Mouse (Mus musculus) hindbrain, embryonic 16.5 days (tissue): ENCODE measurements at regions not wholly inside any gene's neighbourhood (a gene's known extent, or its start where the extent isn't known, plus 50 kb on each side); places are given as distances from the start of the nearest gene placed in this dataset.

Experiments
- ATAC-seq: fragments of 200-750 bp; cut with Nextera tagmentation; 2 replicates; pipeline ENCODE4 v1.8.0; 2017; ENCODE audit warnings: moderate TSS enrichment, moderate library complexity
- H3K27ac ChIP-seq: fragments of 300-500 bp; sonication (generic); 2 replicates; pipeline ENCODE4 v1.5.1; 2014; ENCODE audit warnings: low read depth, mild to moderate bottlenecking, control low read depth, low read length, moderate library complexity
- H3K27me3 ChIP-seq: fragments of 300-500 bp; sonication (generic); replicated peaks from 2 replicates; pipeline ENCODE4 v1.6.1; 2014; ENCODE audit warnings: low read length; ENCODE audit not compliant: control insufficient read depth, insufficient read depth
- H3K36me3 ChIP-seq: fragments of 300-500 bp; sonication (generic); 2 replicates; pipeline ENCODE4 v1.6.1; 2014; ENCODE audit warnings: mild to moderate bottlenecking, low read length, moderate library complexity, mixed read lengths; ENCODE audit not compliant: control insufficient read depth, insufficient read depth
- H3K4me1 ChIP-seq: fragments of 300-500 bp; sonication (generic); 2 replicates; pipeline ENCODE4 v1.6.1; 2014; ENCODE audit warnings: low read depth, low read length; ENCODE audit not compliant: control insufficient read depth, insufficient read depth
- H3K4me2 ChIP-seq: fragments of 300-500 bp; sonication (generic); 2 replicates; pipeline ENCODE4 v1.6.1; 2014; ENCODE audit warnings: mild to moderate bottlenecking, low read length, control low read depth, moderate library complexity
- H3K4me3 ChIP-seq: fragments of 300-500 bp; sonication (generic); 2 replicates; pipeline ENCODE4 v1.5.1; 2014; ENCODE audit warnings: mild to moderate bottlenecking, low read length, control low read depth, moderate library complexity
- H3K9ac ChIP-seq: fragments of 300-500 bp; sonication (generic); 2 replicates; pipeline ENCODE4 v1.6.1; 2014; ENCODE audit warnings: low read depth, mild to moderate bottlenecking, control low read depth, low read length, moderate library complexity
- H3K9me3 ChIP-seq: fragments of 300-500 bp; sonication (generic); 2 replicates; pipeline ENCODE4 v1.6.1; 2014; ENCODE audit warnings: mild to moderate bottlenecking, low read length, moderate library complexity; ENCODE audit not compliant: control insufficient read depth
- WGBS: fragments of 180-500 bp; shearing (Covaris S2); extraction: QIAGEN DNeasy Blood & Tissue Kit; methylation state at CpG from one replicate; pipeline ENCODE4 v1.1.7; 2014; 5-methylcytosine and 5-hydroxymethylcytosine counted together

- Histone ChIP-seq H3K27ac (no peak overlapping the region; the same call in 1 of the 2 replicates), H3K9me3 (no peaks in the 10 kb centered on the region), H3K27me3 (no peaks in the 10 kb centered on the region), H3K4me3 (no peak overlapping the region), H3K4me2 (no peak overlapping the region), H3K9ac (no peak overlapping the region), H3K36me3 (no peaks in the 10 kb centered on the region), H3K4me1 (no peaks in the 10 kb centered on the region; the same call in 1 of the 2 replicates)
- ATAC-seq, result peak; percentile 87
- WGBS, result 25% methylated on average over 2 of the region's 2 CpGs
Measured at GRCm38 (mm10) chr10:91384372-91384771, 203.3 kb upstream of the Tmpo start.

- H3K9ac ChIP-seq, result no peak overlapping the region
- H3K9me3 ChIP-seq, result no peaks in the 10 kb centered on the region
- H3K36me3 ChIP-seq, result no peaks in the 10 kb centered on the region
- H3K4me3 ChIP-seq, result no peak overlapping the region
- H3K4me2 ChIP-seq, result no peak overlapping the region
- no peaks in the 10 kb centered on the region for H3K27me3 ChIP-seq
- 93% methylated on average over 3 of the region's 3 CpGs for WGBS
- H3K27ac ChIP-seq, result no peak overlapping the region
- no peaks in the 10 kb centered on the region for H3K4me1 ChIP-seq
- ATAC-seq, result no peak
Measured at GRCm38 (mm10) chr10:91376683-91377082, 195.6 kb upstream of the Tmpo start.

- Histone ChIP-seq H3K9ac (no peak overlapping the region), H3K4me3 (no peak overlapping the region), H3K27me3 (no peaks in the 10 kb centered on the region), H3K9me3 (no peaks in the 10 kb centered on the region), H3K27ac (no peak overlapping the region), H3K4me2 (no peak overlapping the region), H3K4me1 (no peaks in the 10 kb centered on the region), H3K36me3 (no peaks in the 10 kb centered on the region)
- ATAC-seq, result no peak
- 81% methylated on average over 1 of the region's 1 CpGs for WGBS
Measured at GRCm38 (mm10) chr10:91367488-91367887, 186.4 kb upstream of the Tmpo start.

- Histone ChIP-seq H3K9me3 (no peaks in the 10 kb centered on the region), H3K27me3 (no peaks in the 10 kb centered on the region), H3K4me1 (no peaks in the 10 kb centered on the region), H3K9ac (no peak overlapping the region), H3K36me3 (no peaks in the 10 kb centered on the region), H3K4me3 (no peak overlapping the region), H3K4me2 (no peak overlapping the region), H3K27ac (no peak overlapping the region)
- WGBS, result 81% methylated on average over 3 of the region's 3 CpGs
- ATAC-seq, result no peak
Measured at GRCm38 (mm10) chr10:91362587-91362986, 181.5 kb upstream of the Tmpo start.

GRCm38 (mm10) chr10:91361621-91362020 lies 180.5 kb upstream of the Tmpo start:
- Histone ChIP-seq H3K27ac (no peak overlapping the region), H3K27me3 (no peaks in the 10 kb centered on the region), H3K36me3 (no peaks in the 10 kb centered on the region), H3K9ac (no peak overlapping the region), H3K9me3 (no peaks in the 10 kb centered on the region), H3K4me3 (no peak overlapping the region), H3K4me1 (no peaks in the 10 kb centered on the region), H3K4me2 (no peak overlapping the region)
- WGBS, result 78% methylated on average over 2 of the region's 2 CpGs
- no peak for ATAC-seq

- Histone ChIP-seq H3K9me3 (no peaks in the 10 kb centered on the region), H3K9ac (no peak overlapping the region), H3K4me1 (no peaks in the 10 kb centered on the region), H3K36me3 (no peaks in the 10 kb centered on the region), H3K4me3 (no peak overlapping the region), H3K4me2 (no peak overlapping the region), H3K27ac (no peak overlapping the region), H3K27me3 (no peaks in the 10 kb centered on the region)
- 67% methylated on average over 5 of the region's 5 CpGs for WGBS
- ATAC-seq, result no peak
Measured at GRCm38 (mm10) chr10:91345465-91345864, 164.3 kb upstream of the Tmpo start.

- WGBS, result 80% methylated on average over 8 of the region's 8 CpGs
- no peak overlapping the region for H3K4me2 ChIP-seq
- no peak for ATAC-seq
Measured at GRCm38 (mm10) chr10:91342083-91342482, 161.0 kb upstream of the Tmpo start.

GRCm38 (mm10) chr10:91339361-91339760 lies 158.2 kb upstream of the Tmpo start:
- Histone ChIP-seq H3K36me3 (no peaks in the 10 kb centered on the region), H3K4me3 (no peak overlapping the region), H3K4me1 (no peaks in the 10 kb centered on the region), H3K9ac (no peak overlapping the region), H3K27me3 (no peaks in the 10 kb centered on the region), H3K27ac (no peak overlapping the region), H3K9me3 (no peaks in the 10 kb centered on the region), H3K4me2 (no peak overlapping the region)
- WGBS, result 86% methylated on average over 3 of the region's 3 CpGs
- ATAC-seq, result no peak

More at GRCm38 (mm10) chr10:91342083-91342482, 161.0 kb upstream of the Tmpo start:
- no peaks in the 10 kb centered on the region for H3K36me3 ChIP-seq
- no peaks in the 10 kb centered on the region for H3K9me3 ChIP-seq
- H3K4me1 ChIP-seq, result no peaks in the 10 kb centered on the region
- no peak overlapping the region for H3K9ac ChIP-seq
- no peak overlapping the region for H3K27ac ChIP-seq
- no peak overlapping the region for H3K4me3 ChIP-seq
- H3K27me3 ChIP-seq, result no peaks in the 10 kb centered on the region

- 42% methylated on average over 12 of the region's 12 CpGs for WGBS
- no peaks in the 10 kb centered on the region for H3K4me1 ChIP-seq
Measured at GRCm38 (mm10) chr10:91326661-91327312, 145.7 kb upstream of the Tmpo start.

More at GRCm38 (mm10) chr10:91326661-91327312, 145.7 kb upstream of the Tmpo start:
- Histone ChIP-seq H3K36me3 (no peaks in the 10 kb centered on the region), H3K27ac (no peak overlapping the region), H3K9me3 (no peaks in the 10 kb centered on the region), H3K9ac (no peak overlapping the region), H3K4me2 (no peak overlapping the region), H3K27me3 (no peaks in the 10 kb centered on the region), H3K4me3 (no peak overlapping the region)
- ATAC-seq, result no peak
